Mouse (Mus musculus): ENCODE measurements around the gene Catsper3. TPM values are rescaled to one million over a fixed set of nuclear protein-coding genes. Genes with fewer than 3 reads are reported as not detected.

The Catsper3 gene
- polyA plus RNA-seq, 1 experiment from 2014 or later, result not detected

DNA sequence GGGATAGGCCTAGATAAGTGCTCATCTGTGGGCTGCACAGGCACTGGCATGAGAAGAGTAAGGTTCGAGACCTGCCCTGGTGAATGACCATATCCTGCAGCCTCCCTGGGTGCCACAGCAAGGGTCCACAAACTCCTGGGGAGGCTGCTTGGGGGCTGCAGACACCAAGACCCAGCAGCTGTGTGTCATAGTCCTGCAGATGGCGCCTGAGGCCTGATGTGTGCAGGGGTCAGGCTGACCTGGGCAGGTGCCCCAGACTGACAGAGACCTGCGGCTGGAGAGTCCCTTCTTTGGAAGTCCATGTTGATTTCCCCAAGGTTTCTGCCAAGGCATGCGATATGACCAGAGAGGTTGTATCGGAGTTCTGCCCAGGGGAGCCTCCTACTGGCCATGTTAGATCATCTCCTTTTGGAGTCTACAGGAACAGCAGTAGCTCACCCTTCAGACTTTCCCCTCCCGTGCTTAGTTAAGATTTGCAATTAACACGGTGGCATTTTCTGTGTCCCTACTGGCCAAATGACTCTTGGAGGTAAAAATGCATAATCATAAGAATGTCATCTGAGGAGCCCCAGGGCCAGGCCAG lies 24.8 kb downstream of the Catsper3 start:
- Histone ChIP-seq H3K9me3 (no peaks in the 10 kb centered on the region), H3K9ac (no peak overlapping the region), H3K36me3 (no peaks in the 10 kb centered on the region), H3K27ac (no peak overlapping the region), H3K4me2 (replicated peaks) (no peak overlapping the region), H3K4me3 (no peak overlapping the region), H3K27me3 (0 out of 2 replicates have a peak, but pooled peaks cover 4% of the 10 kb centered on the region), H3K4me1 (peaks cover 10% of the 10 kb centered on the region)
- 66% methylated on average over 7 of the region's 7 CpGs for WGBS
- ATAC-seq (ENCODE audit: low FRiP score, low read depth), result no peak

DNA sequence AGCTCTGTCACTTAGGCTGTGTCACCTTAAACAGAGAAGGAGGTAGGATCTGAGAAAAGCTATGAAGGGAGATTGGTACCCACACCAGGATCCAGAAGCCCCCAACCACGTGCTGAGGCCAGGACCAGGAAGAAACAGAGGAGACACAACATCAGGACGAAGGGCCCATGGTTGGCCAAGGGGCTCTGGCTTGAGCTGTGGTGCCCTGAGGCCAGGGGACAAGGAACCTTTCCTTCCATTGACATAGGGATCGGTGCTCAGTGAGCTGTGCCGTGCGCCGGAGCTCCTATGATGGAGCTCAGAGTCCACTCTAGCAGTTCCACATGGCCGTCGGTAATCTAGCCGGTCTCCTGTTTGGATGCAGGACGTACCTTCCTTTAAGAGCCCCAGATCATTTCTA lies 25.3 kb downstream of the Catsper3 start:
- ATAC-seq (ENCODE audit: low FRiP score, low read depth), result no peak
- 92% methylated on average over 10 of the region's 10 CpGs for WGBS

DNA sequence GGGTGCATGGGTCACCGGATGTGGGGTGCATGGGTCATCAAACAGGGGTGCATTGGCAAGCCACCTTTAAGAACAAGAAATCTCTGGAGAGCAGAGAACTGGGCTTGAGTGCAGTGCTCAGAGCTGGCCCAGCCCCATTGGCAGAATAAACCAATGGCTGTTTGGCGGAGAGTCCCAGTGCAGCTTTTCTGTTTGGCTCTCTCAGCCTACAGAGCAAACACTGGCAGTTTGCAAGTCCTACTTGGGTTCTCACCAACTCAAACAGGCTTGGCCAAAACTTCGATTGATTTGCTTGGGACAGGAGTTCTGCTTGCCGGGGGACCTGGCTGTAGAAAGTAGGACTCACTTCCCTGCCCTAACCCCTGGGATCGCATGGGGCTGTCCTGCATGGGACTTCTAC lies 26.6 kb downstream of the Catsper3 start:
- Histone ChIP-seq H3K9ac (no peak overlapping the region), H3K4me3 (no peak overlapping the region), H3K4me2 (replicated peaks) (no peak overlapping the region), H3K27me3 (0 out of 2 replicates have a peak, but pooled peaks cover 4% of the 10 kb centered on the region), H3K9me3 (no peaks in the 10 kb centered on the region), H3K27ac (no peak overlapping the region), H3K4me1 (peaks cover 13% of the 10 kb centered on the region), H3K36me3 (no peaks in the 10 kb centered on the region)
- 80% methylated on average over 5 of the region's 5 CpGs for WGBS
- no peak for ATAC-seq (ENCODE audit: low FRiP score, low read depth)

More for the DNA sequence above, 25.3 kb downstream of the Catsper3 start:
- Histone ChIP-seq H3K27me3 (0 out of 2 replicates have a peak, but pooled peaks cover 4% of the 10 kb centered on the region), H3K27ac (no peak overlapping the region), H3K4me3 (no peak overlapping the region), H3K4me1 (peaks cover 10% of the 10 kb centered on the region), H3K36me3 (no peaks in the 10 kb centered on the region), H3K9me3 (no peaks in the 10 kb centered on the region), H3K9ac (no peak overlapping the region), H3K4me2 (replicated peaks) (no peak overlapping the region)

DNA sequence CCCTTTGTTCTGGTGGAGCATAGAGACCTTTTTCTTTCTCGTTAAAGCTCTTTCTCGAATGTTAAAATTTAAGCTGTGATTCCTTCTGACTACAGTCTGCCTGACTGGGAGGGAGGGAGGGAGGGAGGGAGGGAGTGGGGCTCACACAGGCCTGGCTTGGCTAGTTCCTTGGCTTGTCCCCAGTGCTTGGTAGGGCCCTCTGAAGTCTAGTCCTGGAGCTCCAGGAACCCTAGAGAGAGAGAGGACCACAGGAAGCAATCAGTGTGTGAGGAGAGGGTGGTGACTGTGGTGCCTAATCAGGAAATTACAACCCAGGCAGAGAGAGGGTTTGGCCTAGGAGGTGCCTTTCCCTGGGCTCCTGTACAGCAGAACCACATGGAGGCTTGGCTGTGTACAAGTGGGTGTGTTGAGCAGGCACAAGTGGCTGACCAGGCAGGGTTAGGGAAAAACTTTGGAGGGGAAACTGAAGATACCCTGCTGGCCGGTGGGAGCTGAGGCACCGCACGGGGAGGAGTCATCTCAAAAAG lies 29.2 kb downstream of the Catsper3 start:
- Histone ChIP-seq H3K27ac (peak overlapping the region; percentile 39; the same call in 1 of the 2 replicates), H3K27me3 (0 out of 2 replicates have a peak, but pooled peaks cover 4% of the 10 kb centered on the region), H3K4me2 (replicated peaks) (no peak overlapping the region), H3K9ac (no peak overlapping the region), H3K36me3 (no peaks in the 10 kb centered on the region), H3K4me1 (peaks cover 33% of the 10 kb centered on the region), H3K4me3 (no peak overlapping the region), H3K9me3 (no peaks in the 10 kb centered on the region)
- ATAC-seq (ENCODE audit: low FRiP score, low read depth), result no peak
- 49% methylated on average over 5 of the region's 5 CpGs for WGBS

DNA sequence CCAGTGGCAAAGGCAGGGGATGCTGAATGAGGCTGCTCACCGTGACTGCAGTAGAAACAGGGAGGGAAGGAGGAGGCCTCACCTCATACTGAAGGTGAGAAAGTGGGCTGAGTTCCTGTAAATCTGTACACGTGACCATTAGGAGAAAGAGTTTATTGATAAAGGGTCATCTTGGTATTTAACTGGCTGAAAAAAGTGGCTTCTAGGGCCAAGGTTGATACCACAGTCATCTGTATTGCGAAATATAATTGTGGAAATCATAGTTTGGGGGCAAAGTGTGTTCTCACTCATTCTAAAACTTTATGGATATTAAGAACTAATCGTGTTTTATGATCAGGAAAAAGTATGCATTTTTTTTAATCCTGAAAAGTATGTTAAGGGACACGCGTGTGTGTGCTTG lies 30.5 kb downstream of the Catsper3 start:
- no peak for ATAC-seq (ENCODE audit: low FRiP score, low read depth)
- no peak overlapping the region for H3K9ac ChIP-seq
- H3K4me3 ChIP-seq, result no peak overlapping the region
- H3K4me2 ChIP-seq (replicated peaks), result no peak overlapping the region
- WGBS, result 81% methylated on average over 6 of the region's 6 CpGs
- H3K4me1 ChIP-seq, result peaks cover 33% of the 10 kb centered on the region
- no peaks in the 10 kb centered on the region for H3K9me3 ChIP-seq
- H3K27ac ChIP-seq, result no peak overlapping the region
- peaks cover 4% of the 10 kb centered on the region; the same call in 1 of the 2 replicates for H3K27me3 ChIP-seq
- H3K36me3 ChIP-seq, result no peaks in the 10 kb centered on the region

DNA sequence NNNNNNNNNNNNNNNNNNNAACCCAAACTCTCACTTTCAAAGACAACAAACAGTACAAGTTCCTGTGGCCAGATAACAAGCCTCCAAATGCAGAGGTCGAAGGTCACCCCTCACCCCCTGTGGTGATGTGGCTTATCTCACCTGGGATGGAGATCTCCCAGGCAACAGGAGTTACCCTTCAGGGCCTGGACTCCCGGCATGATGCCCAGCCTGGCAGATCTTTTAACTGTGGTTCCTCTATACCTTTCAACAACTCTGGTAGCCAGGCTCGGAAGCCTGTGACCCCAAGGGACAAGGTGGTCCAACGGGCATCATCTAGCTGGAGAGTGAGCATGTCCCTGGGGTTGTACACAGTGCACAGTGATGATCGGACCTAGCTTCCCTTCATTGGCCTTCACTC lies 38.1 kb downstream of the Catsper3 start:
- H3K9ac ChIP-seq, result no peak overlapping the region
- H3K4me1 ChIP-seq, result peaks cover 40% of the 10 kb centered on the region
- no peaks in the 10 kb centered on the region for H3K9me3 ChIP-seq
- H3K36me3 ChIP-seq, result peaks cover 15% of the 10 kb centered on the region
- no peak overlapping the region for H3K4me3 ChIP-seq
- no peak for ATAC-seq (ENCODE audit: low FRiP score, low read depth)
- H3K27me3 ChIP-seq, result peaks cover 58% of the 10 kb centered on the region
- H3K27ac ChIP-seq, result no peak overlapping the region
- no peak overlapping the region for H3K4me2 ChIP-seq (replicated peaks)
- WGBS, result 58% methylated on average over 5 of the region's 5 CpGs

DNA sequence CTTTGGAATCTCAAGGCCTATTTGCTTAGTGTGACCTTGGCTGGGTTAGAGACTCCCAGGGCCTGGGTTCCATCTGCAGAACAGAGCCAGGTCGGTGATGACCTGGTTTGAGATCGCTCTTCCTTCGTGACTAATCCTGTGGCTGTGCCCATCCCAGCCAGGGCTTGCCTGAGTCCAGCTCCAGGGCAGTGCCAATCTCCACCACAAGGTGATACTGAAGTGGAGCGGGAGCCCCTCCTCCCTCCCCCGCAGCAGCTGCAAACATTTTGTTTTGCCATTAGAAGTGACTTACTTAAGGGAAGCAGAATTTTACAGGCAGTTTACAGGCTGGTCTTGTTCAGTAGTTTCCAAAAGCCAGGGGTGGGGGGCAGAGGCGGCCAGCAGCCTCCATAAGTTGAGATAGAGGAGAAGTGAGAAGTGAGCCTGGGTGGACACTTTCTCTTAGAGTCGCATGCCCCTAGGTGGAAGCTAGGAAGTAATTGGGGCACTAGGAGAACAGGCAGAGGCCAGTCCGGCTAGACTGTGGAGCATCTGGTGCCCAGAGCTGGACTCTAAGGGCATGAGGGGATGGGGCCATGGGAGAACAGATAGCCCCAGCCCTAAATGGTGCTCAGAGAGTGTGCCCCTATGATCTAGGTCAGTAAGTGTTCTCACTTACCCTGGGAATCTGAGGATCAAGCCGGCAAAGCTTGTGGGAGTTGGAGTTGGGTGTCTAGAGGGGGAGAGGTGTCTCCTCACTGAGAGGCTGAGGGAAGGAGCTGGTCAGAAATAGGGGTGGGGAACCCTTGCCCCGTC lies 40.0 kb downstream of the Catsper3 start:
- peak overlapping the region; percentile 87; the same call in 1 of the 2 replicates for H3K27ac ChIP-seq
- ATAC-seq (ENCODE audit: low FRiP score, low read depth), result no peak
- peak overlapping the region; percentile 66 for H3K4me2 ChIP-seq (replicated peaks)
- H3K9ac ChIP-seq, result peak overlapping the region; percentile 84
- peak overlapping the region; percentile 42 for H3K4me3 ChIP-seq
- WGBS, result 10% methylated on average over 10 of the region's 10 CpGs
- peaks cover 76% of the 10 kb centered on the region for H3K27me3 ChIP-seq
- peaks cover 15% of the 10 kb centered on the region for H3K36me3 ChIP-seq
- no peaks in the 10 kb centered on the region for H3K9me3 ChIP-seq
- peaks cover 44% of the 10 kb centered on the region for H3K4me1 ChIP-seq

DNA sequence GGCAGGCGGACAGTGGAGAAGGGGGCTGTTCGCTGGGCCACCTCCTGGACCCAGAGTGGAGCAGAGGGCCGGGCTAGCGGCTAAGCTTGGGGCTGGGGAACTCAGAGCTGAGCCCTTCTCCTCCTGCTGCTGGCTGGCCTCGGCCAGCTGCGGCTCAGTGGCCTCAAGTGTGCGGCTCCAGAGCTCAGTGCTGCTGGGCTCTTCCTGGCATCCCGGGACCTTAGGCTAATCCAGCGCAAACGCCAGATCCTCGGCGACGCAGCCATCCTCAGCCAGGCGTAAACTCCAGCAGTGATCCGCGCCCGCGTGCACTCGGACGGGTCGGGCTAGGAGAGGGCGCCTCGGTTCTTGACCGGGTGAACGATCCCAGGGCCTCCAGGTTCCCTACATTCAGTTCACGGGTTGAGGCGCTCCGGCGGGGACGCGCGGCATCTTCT lies 40.9 kb downstream of the Catsper3 start:
- peak overlapping the region; percentile 87 for H3K27ac ChIP-seq
- H3K9me3 ChIP-seq, result no peaks in the 10 kb centered on the region
- peak overlapping the region; percentile 66 for H3K4me2 ChIP-seq (replicated peaks)
- peak overlapping the region; percentile 84 for H3K9ac ChIP-seq
- H3K4me3 ChIP-seq, result peak overlapping the region; percentile 42
- H3K4me1 ChIP-seq, result peaks cover 48% of the 10 kb centered on the region
- peaks cover 15% of the 10 kb centered on the region for H3K36me3 ChIP-seq
- peaks cover 81% of the 10 kb centered on the region for H3K27me3 ChIP-seq
- under 1% methylated on average over 32 of the region's 32 CpGs for WGBS
- peak; percentile 29; the same call in 1 of the 2 replicates for ATAC-seq (ENCODE audit: low FRiP score, low read depth)

DNA sequence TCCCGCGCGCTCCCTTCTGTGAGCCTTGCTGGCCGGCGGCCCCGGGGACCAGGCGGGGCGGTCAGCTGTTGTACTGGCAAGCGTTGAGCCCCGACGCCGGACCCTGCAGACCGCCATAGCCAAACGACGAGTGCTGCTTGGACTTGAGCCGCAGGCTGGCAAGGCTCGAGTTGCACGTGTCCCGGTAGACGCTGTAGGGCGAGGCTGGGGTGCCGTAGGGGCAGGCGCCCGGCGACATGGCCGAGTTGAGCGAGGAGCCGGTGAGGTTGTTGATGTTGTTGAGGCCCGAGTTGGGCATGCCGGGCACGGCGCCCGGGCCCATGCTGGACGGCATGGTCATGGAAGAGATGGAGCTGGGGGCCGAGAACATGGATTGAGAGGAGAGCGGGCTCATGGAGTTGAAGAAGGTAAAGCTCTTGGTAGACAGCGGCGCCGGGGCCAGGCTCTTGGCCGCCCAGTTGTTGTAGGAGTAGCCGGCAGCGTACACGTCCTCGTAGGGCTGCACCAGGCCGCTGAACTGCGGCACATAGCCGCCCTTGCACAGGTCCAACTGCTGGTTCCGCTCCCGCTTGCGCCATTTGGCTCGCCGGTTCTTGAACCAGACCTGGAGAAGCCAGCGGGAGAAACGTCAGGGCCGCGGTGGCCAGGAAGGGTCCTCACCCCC lies 41.8 kb downstream of the Catsper3 start:
- Histone ChIP-seq H3K9me3 (no peaks in the 10 kb centered on the region), H3K27me3 (peaks cover 86% of the 10 kb centered on the region), H3K4me3 (peak overlapping the region; percentile 42), H3K4me1 (peaks cover 55% of the 10 kb centered on the region), H3K4me2 (replicated peaks) (peak overlapping the region; percentile 66), H3K36me3 (peaks cover 15% of the 10 kb centered on the region), H3K27ac (peak overlapping the region; percentile 87), H3K9ac (peak overlapping the region; percentile 84)
- 3% methylated on average over 53 of the region's 56 CpGs for WGBS
- no peak for ATAC-seq (ENCODE audit: low FRiP score, low read depth)

DNA sequence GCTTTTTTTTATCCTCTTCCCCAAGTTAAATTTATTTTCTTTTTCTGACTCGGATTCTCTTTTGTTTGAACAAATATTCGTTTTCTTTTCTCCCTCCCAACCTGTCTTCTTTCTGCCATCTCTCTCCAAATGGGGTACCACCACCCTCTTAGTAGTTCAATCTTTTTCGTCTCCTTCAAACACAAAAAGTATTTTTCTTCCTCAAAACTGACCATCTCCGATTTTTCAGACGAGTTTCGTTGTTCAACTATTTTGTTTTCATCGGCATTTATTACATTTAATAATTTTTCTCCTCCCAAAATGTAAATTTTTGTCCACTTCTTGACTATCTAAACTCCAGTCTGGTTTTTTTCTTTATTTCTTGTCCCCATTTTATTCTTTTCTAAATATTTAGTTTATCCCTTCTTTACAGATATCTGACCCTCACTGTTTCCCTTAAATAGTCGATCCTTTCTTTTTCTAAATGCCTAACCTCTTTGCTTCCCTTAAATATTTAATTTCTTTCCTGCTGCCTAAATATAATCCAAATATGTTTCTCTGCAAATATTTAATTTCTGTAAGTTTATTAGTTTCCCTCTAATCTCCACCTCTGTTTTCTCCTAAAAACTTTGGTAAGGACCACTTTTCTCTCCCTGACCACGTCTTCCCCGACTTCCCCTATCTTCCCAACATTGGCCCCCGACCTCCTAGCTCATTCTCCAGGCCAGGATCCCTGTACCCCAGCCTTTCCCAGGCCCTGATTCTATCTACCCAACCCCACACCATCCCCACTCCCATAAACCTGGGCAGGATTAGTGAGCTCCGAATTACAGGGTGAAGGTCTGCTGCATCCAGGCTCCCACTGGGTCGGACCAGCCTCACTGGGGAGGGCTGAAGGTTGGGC lies 42.7 kb downstream of the Catsper3 start:
- peaks cover 62% of the 10 kb centered on the region for H3K4me1 ChIP-seq
- peaks cover 15% of the 10 kb centered on the region for H3K36me3 ChIP-seq
- H3K27ac ChIP-seq, result peak overlapping the region; percentile 87
- H3K27me3 ChIP-seq, result peaks cover 85% of the 10 kb centered on the region
- no peak for ATAC-seq (ENCODE audit: low FRiP score, low read depth)
- H3K9ac ChIP-seq, result peak overlapping the region; percentile 94
- peak overlapping the region; percentile 71 for H3K4me2 ChIP-seq (replicated peaks)
- no peaks in the 10 kb centered on the region for H3K9me3 ChIP-seq
- WGBS, result 5% methylated on average over 13 of the region's 13 CpGs
- peak overlapping the region; percentile 67 for H3K4me3 ChIP-seq

DNA sequence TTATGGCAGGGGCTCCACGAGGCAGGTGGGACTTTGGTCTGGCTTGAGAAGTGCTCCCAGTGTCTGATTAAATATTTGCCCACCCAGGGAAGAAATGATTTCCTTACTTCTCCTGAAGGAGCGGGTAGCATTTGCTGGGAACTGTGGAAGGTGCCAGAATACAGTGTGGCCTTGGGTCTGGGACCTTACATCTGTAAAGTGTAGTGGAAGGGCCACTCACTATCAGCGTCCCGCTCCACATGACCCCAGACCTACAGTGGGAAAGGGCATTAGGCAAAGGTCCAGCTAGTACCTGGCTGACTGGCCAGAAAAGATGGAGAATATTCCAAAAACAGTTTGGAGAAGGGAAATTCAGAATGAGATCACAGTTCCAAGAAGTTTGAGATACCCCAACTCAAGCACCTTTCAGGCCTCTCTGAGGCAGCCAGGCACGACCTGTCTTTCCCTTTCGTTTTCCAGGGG lies 43.3 kb downstream of the Catsper3 start:
- Histone ChIP-seq H3K4me2 (replicated peaks) (peak overlapping the region; percentile 71), H3K9ac (peak overlapping the region; percentile 94), H3K27ac (peak overlapping the region; percentile 86), H3K4me1 (peaks cover 62% of the 10 kb centered on the region), H3K36me3 (peaks cover 15% of the 10 kb centered on the region), H3K9me3 (no peaks in the 10 kb centered on the region), H3K4me3 (peak overlapping the region; percentile 67), H3K27me3 (peaks cover 85% of the 10 kb centered on the region)
- WGBS, result 3% methylated on average over 6 of the region's 6 CpGs
- ATAC-seq (ENCODE audit: low FRiP score, low read depth), result no peak

Measured in limb, embryonic 13.5 days (tissue).